1 mouse cellular context compared by ENCODE assay signal in the genomic region with DNA sequence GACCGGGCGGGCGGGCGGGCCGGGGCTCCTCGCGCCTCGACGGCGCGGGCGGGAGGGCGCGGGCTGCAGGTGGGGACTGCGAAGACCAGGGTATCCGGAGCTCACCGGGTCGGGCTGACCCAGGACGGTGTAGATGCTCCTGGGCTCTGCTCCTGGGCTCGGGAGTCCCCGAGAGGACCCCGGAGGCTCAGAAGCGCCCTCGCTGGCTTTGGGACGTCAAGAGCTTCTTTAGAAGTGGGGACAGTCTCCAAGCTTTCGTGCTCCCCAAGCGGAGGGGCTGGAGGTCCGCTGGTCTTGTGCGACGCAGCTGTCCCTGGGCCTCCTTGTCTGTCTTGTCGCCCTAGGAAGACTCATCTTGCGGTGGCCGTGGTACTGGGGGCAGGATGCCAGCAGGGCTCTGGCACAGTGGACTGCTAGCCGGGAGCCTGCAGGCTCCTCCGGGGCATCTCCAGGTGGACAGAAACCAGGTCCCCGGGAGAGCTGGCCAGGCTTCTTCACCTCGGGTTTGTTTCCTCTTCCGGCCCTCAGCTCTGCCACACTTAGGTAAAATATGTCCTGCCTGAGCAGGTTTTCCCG.
TF ChIP-seq lines count a peak whose summit lies in the region.

No protein-coding gene starts in this region.

TF ChIP-seq in CH12.LX, 34 proteins besides CTCF, POLR2A, EP300 and RAD21 (continued from another document):
- TF ChIP-seq MXI1 (IDR thresholded peaks at IDR 0.05; ENCODE audit: low read depth, low read length) (no peak), ZC3H11A (IDR thresholded peaks at IDR 0.05; ENCODE audit: low read depth, low read length) (no peak), IRF4 (IDR thresholded peaks at IDR 0.05; ENCODE audit: low read depth, low read length) (no peak), MAZ (IDR thresholded peaks at IDR 0.05; ENCODE audit: low read depth, low read length) (no peak), POLR2AphosphoS2 (IDR thresholded peaks at IDR 0.05; ENCODE audit: low read depth, low read length) (no peak), BHLHE40 (IDR thresholded peaks at IDR 0.05; ENCODE audit: low read depth, low read length) (no peak), RCOR1 (conservative IDR thresholded peaks at IDR 0.05; ENCODE audit: low read depth, low read length) (no peak), E2F4 (IDR thresholded peaks at IDR 0.05; ENCODE audit: insufficient replicate concordance, low read depth, low read length) (no peak), GABPA (IDR thresholded peaks at IDR 0.05; ENCODE audit: insufficient replicate concordance, low read depth, low read length) (no peak), CHD2 (IDR thresholded peaks at IDR 0.05; ENCODE audit: low read length) (no peak)
